Mouse (Mus musculus): ENCODE data around the gene Akap3. TPM values are rescaled to one million over a fixed set of nuclear protein-coding genes. Genes with fewer than 3 reads are reported as not detected.

Gene Akap3
- 0.06 and 0.09 TPM in 2 replicates for polyA plus RNA-seq (2015; fragmentation: Nextera tagmentation; extraction: Ambion mirVana)

- no peaks in the 10 kb centered on the region for H3K36me3 ChIP-seq
- H3K4me2 ChIP-seq: no peak within 1 kb of the TSS
- no peaks in the 10 kb centered on the region for H3K9me3 ChIP-seq (replicated peaks)
- no peak within 1 kb of the TSS for H3K4me3 ChIP-seq (replicated peaks)
- H3K9ac ChIP-seq (replicated peaks): no peak within 1 kb of the TSS
- no peak for ATAC-seq (ENCODE audit: low FRiP score)
- H3K27ac ChIP-seq (replicated peaks): no peak within 1 kb of the TSS
- peaks cover 12% of the 10 kb centered on the region for H3K4me1 ChIP-seq
- H3K27me3 ChIP-seq (replicated peaks): 0 out of 2 replicates have a peak, but pooled peaks cover 2% of the 10 kb centered on the region
Measured at GRCm38 (mm10) chr6:126852881-126853280, at the start of gene Akap3. Gene Akap3 (plus strand): TSS chr6:126853098.

- Histone ChIP-seq H3K27me3 (replicated peaks) (no peaks in the 10 kb centered on the region), H3K9me3 (replicated peaks) (no peaks in the 10 kb centered on the region), H3K27ac (replicated peaks) (no peak overlapping the region), H3K9ac (replicated peaks) (no peak overlapping the region), H3K4me3 (replicated peaks) (no peak overlapping the region), H3K36me3 (no peaks in the 10 kb centered on the region), H3K4me1 (no peaks in the 10 kb centered on the region), H3K4me2 (no peak overlapping the region)
- ATAC-seq (ENCODE audit: low FRiP score): no peak
- WGBS: 88% methylated on average over 3 of the region's 3 CpGs
Measured at GRCm38 (mm10) chr6:126806783-126807182, 46.1 kb upstream of the Akap3 start.

GRCm38 (mm10) chr6:126808134-126808533 is 44.8 kb upstream of the Akap3 start:
- Histone ChIP-seq H3K27ac (replicated peaks) (no peak overlapping the region), H3K4me1 (no peaks in the 10 kb centered on the region), H3K9me3 (replicated peaks) (no peaks in the 10 kb centered on the region), H3K4me3 (replicated peaks) (no peak overlapping the region), H3K9ac (replicated peaks) (no peak overlapping the region), H3K36me3 (no peaks in the 10 kb centered on the region), H3K4me2 (no peak overlapping the region), H3K27me3 (replicated peaks) (no peaks in the 10 kb centered on the region)
- 78% methylated on average over 4 of the region's 4 CpGs for WGBS
- no peak for ATAC-seq (ENCODE audit: low FRiP score)

- Histone ChIP-seq H3K27me3 (replicated peaks) (no peaks in the 10 kb centered on the region), H3K4me1 (no peaks in the 10 kb centered on the region), H3K9me3 (replicated peaks) (no peaks in the 10 kb centered on the region), H3K9ac (replicated peaks) (no peak overlapping the region), H3K36me3 (no peaks in the 10 kb centered on the region), H3K27ac (replicated peaks) (no peak overlapping the region), H3K4me3 (replicated peaks) (no peak overlapping the region), H3K4me2 (no peak overlapping the region)
- no peak for ATAC-seq (ENCODE audit: low FRiP score)
- 87% methylated on average over 8 of the region's 8 CpGs for WGBS
Measured at GRCm38 (mm10) chr6:126808561-126808960, 44.3 kb upstream of the Akap3 start.

- Histone ChIP-seq H3K36me3 (no peaks in the 10 kb centered on the region), H3K9me3 (replicated peaks) (no peaks in the 10 kb centered on the region), H3K4me1 (no peaks in the 10 kb centered on the region), H3K9ac (replicated peaks) (no peak overlapping the region), H3K27me3 (replicated peaks) (no peaks in the 10 kb centered on the region), H3K27ac (replicated peaks) (no peak overlapping the region), H3K4me3 (replicated peaks) (no peak overlapping the region), H3K4me2 (no peak overlapping the region)
- ATAC-seq (ENCODE audit: low FRiP score): no peak
- 92% methylated on average over 4 of the region's 4 CpGs for WGBS
Measured at GRCm38 (mm10) chr6:126811481-126811880, 41.4 kb upstream of the Akap3 start.

GRCm38 (mm10) chr6:126815206-126815750 is 37.6 kb upstream of the Akap3 start:
- Histone ChIP-seq H3K4me3 (replicated peaks) (no peak overlapping the region), H3K4me2 (no peak overlapping the region), H3K27me3 (replicated peaks) (no peaks in the 10 kb centered on the region), H3K9me3 (replicated peaks) (no peaks in the 10 kb centered on the region), H3K9ac (replicated peaks) (no peak overlapping the region), H3K4me1 (no peaks in the 10 kb centered on the region), H3K27ac (replicated peaks) (no peak overlapping the region), H3K36me3 (peaks cover 10% of the 10 kb centered on the region)
- WGBS: 74% methylated on average over 6 of the region's 6 CpGs
- ATAC-seq (ENCODE audit: low FRiP score): no peak

- Histone ChIP-seq H3K9me3 (replicated peaks) (no peaks in the 10 kb centered on the region), H3K4me2 (no peak overlapping the region), H3K4me1 (no peaks in the 10 kb centered on the region), H3K36me3 (peaks cover 19% of the 10 kb centered on the region), H3K4me3 (replicated peaks) (no peak overlapping the region), H3K27ac (replicated peaks) (no peak overlapping the region), H3K27me3 (replicated peaks) (no peaks in the 10 kb centered on the region), H3K9ac (replicated peaks) (no peak overlapping the region)
- 91% methylated on average over 8 of the region's 8 CpGs for WGBS
- no peak for ATAC-seq (ENCODE audit: low FRiP score)
Measured at GRCm38 (mm10) chr6:126816338-126816737, 36.6 kb upstream of the Akap3 start.

GRCm38 (mm10) chr6:126823087-126823486 is 29.8 kb upstream of the Akap3 start:
- Histone ChIP-seq H3K4me2 (no peak overlapping the region), H3K36me3 (peaks cover 86% of the 10 kb centered on the region), H3K27me3 (replicated peaks) (no peaks in the 10 kb centered on the region), H3K9ac (replicated peaks) (no peak overlapping the region), H3K4me1 (no peaks in the 10 kb centered on the region), H3K27ac (replicated peaks) (no peak overlapping the region), H3K4me3 (replicated peaks) (no peak overlapping the region), H3K9me3 (replicated peaks) (no peaks in the 10 kb centered on the region)
- 92% methylated on average over 3 of the region's 3 CpGs for WGBS
- no peak for ATAC-seq (ENCODE audit: low FRiP score)

- WGBS: 89% methylated on average over 8 of the region's 8 CpGs
- H3K4me3 ChIP-seq (replicated peaks): no peak overlapping the region
- no peaks in the 10 kb centered on the region for H3K9me3 ChIP-seq (replicated peaks)
- H3K9ac ChIP-seq (replicated peaks): no peak overlapping the region
- H3K27me3 ChIP-seq (replicated peaks): no peaks in the 10 kb centered on the region
- no peak for ATAC-seq (ENCODE audit: low FRiP score)
- H3K4me1 ChIP-seq: no peaks in the 10 kb centered on the region
- peaks cover 94% of the 10 kb centered on the region for H3K36me3 ChIP-seq
- H3K4me2 ChIP-seq: no peak overlapping the region
- no peak overlapping the region for H3K27ac ChIP-seq (replicated peaks)
Measured at GRCm38 (mm10) chr6:126836628-126837027, 16.3 kb upstream of the Akap3 start.

- peak; percentile 97 for ATAC-seq (ENCODE audit: low FRiP score)
- peak within 1 kb of the TSS; percentile 89 for H3K27ac ChIP-seq (replicated peaks)
- H3K4me3 ChIP-seq (replicated peaks): peak within 1 kb of the TSS; percentile 60
- H3K36me3 ChIP-seq: peaks cover 6% of the 10 kb centered on the region
- 0 out of 2 replicates have a peak, but pooled peaks cover 2% of the 10 kb centered on the region for H3K27me3 ChIP-seq (replicated peaks)
- WGBS: 6% methylated on average over 46 of the region's 46 CpGs
- peak within 1 kb of the TSS; percentile 71 for H3K9ac ChIP-seq (replicated peaks)
- peak within 1 kb of the TSS; percentile 92 for H3K4me2 ChIP-seq
- peaks cover 23% of the 10 kb centered on the region for H3K4me1 ChIP-seq
- no peaks in the 10 kb centered on the region for H3K9me3 ChIP-seq (replicated peaks)
Measured at GRCm38 (mm10) chr6:126848712-126849704, 3.9 kb upstream of the Akap3 start, which contains the start of gene Ndufa9. Gene Ndufa9 (minus strand): TSS chr6:126849136.

GRCm38 (mm10) chr6:126877118-126877517 is 24.2 kb downstream of the Akap3 start:
- no peaks in the 10 kb centered on the region for H3K9me3 ChIP-seq (replicated peaks)
- no peak overlapping the region for H3K27ac ChIP-seq (replicated peaks)
- no peak overlapping the region for H3K4me2 ChIP-seq
- no peak overlapping the region for H3K9ac ChIP-seq (replicated peaks)
- WGBS: 83% methylated on average over 8 of the region's 8 CpGs
- ATAC-seq (ENCODE audit: low FRiP score): no peak
- H3K36me3 ChIP-seq: no peaks in the 10 kb centered on the region
- no peak overlapping the region for H3K4me3 ChIP-seq (replicated peaks)
- H3K27me3 ChIP-seq (replicated peaks): no peaks in the 10 kb centered on the region
- H3K4me1 ChIP-seq: no peaks in the 10 kb centered on the region

GRCm38 (mm10) chr6:126907378-126907777 is 54.5 kb downstream of the Akap3 start:
- Histone ChIP-seq H3K9me3 (replicated peaks) (no peaks in the 10 kb centered on the region), H3K36me3 (no peaks in the 10 kb centered on the region), H3K4me1 (no peaks in the 10 kb centered on the region), H3K9ac (replicated peaks) (no peak overlapping the region), H3K27ac (replicated peaks) (no peak overlapping the region), H3K4me2 (no peak overlapping the region), H3K4me3 (replicated peaks) (no peak overlapping the region), H3K27me3 (replicated peaks) (no peaks in the 10 kb centered on the region)
- 77% methylated on average over 4 of the region's 5 CpGs for WGBS
- no peak for ATAC-seq (ENCODE audit: low FRiP score)
